Mouse (Mus musculus) embryonic fibroblast, embryonic 13.5 days (primary cell): ENCODE results near the gene Stub1. TPM values are rescaled to one million over a fixed set of nuclear protein-coding genes. Genes with fewer than 3 reads are reported as not detected.

ENCODE experiments used
- H3K27ac ChIP-seq: 2 replicates; pipeline ENCODE4 v1.5.1; 2012; ENCODE audit warnings: low read length, control low read depth, inconsistent platforms; ENCODE audit not compliant: insufficient read depth
- H3K4me1 ChIP-seq: 2 replicates; pipeline ENCODE4 v1.6.1; 2011; ENCODE audit warnings: low read length; ENCODE audit not compliant: control insufficient read depth, insufficient read depth
- H3K4me3 ChIP-seq: 2 replicates; pipeline ENCODE4 v1.5.1; 2011; ENCODE audit warnings: mild to moderate bottlenecking, control low read depth, low read length; ENCODE audit not compliant: insufficient read depth
- CTCF ChIP-seq: IDR thresholded peaks from 2 replicates; pipeline ENCODE4 v1.5.1; 2011; ENCODE audit warnings: mild to moderate bottlenecking, control low read depth, low read length, moderate library complexity, borderline replicate concordance; ENCODE audit not compliant: insufficient read depth
- POLR2A ChIP-seq: IDR thresholded peaks from 2 replicates; pipeline ENCODE4 v1.6.1; 2011; ENCODE audit warnings: low read depth, mild to moderate bottlenecking, control low read depth, low read length, moderate library complexity
- polyA plus RNA-seq: library from polyadenylated mRNA; stranded (reverse); fragments of >200 nt; gene quantifications from 2 replicates; pipeline ENCODE4 v1.2.4, GENCODE M21; 2011; ENCODE audit warnings: low read depth; ENCODE audit not compliant: missing spikeins, insufficient read length

Stub1 gene
- polyA plus RNA-seq, 1 experiment: 118 TPM

- Histone ChIP-seq H3K27ac (no peak overlapping the region), H3K4me3 (no peak overlapping the region), H3K4me1 (0 out of 2 replicates have a peak, but pooled peaks cover 3% of the 10 kb centered on the region)
- no peak for TF ChIP-seq CTCF
- TF ChIP-seq POLR2A: no peak
Measured at GRCm38 (mm10) chr17:25869498-25869897, 36.3 kb upstream of the Stub1 start.

GRCm38 (mm10) chr17:25868601-25869191, 35.5 kb upstream of the Stub1 start, which contains the start of gene Mcrip2:
Gene Mcrip2, minus strand, starts transcription at chr17:25868764.
- no peaks in the 10 kb centered on the region for H3K4me1 ChIP-seq
- H3K4me3 ChIP-seq: peak within 1 kb of the TSS; percentile 56
- H3K27ac ChIP-seq: no peak within 1 kb of the TSS
- TF ChIP-seq POLR2A (peak; percentile 51), CTCF (no peak)

- Histone ChIP-seq H3K27ac (no peak overlapping the region), H3K4me1 (no peaks in the 10 kb centered on the region), H3K4me3 (peak overlapping the region; percentile 56)
- TF ChIP-seq CTCF: no peak
Measured at GRCm38 (mm10) chr17:25867836-25868600, 34.8 kb upstream of the Stub1 start.

GRCm38 (mm10) chr17:25867509-25867835, 34.3 kb upstream of the Stub1 start:
- Histone ChIP-seq H3K27ac (no peak overlapping the region), H3K4me1 (no peaks in the 10 kb centered on the region), H3K4me3 (peak overlapping the region; percentile 56)
- TF ChIP-seq CTCF (no peak), POLR2A (no peak)

GRCm38 (mm10) chr17:25866172-25866571, 33.0 kb upstream of the Stub1 start:
- Histone ChIP-seq H3K4me3 (no peak overlapping the region), H3K4me1 (no peaks in the 10 kb centered on the region), H3K27ac (no peak overlapping the region)
- TF ChIP-seq CTCF: no peak
- no peak for TF ChIP-seq POLR2A

GRCm38 (mm10) chr17:25865288-25865687, 32.1 kb upstream of the Stub1 start:
- Histone ChIP-seq H3K4me1 (no peaks in the 10 kb centered on the region), H3K27ac (no peak overlapping the region), H3K4me3 (no peak overlapping the region)
- no peak for TF ChIP-seq CTCF

- no peaks in the 10 kb centered on the region for H3K4me1 ChIP-seq
- H3K27ac ChIP-seq: no peak overlapping the region
- no peak for TF ChIP-seq POLR2A
- TF ChIP-seq CTCF: no peak
- H3K4me3 ChIP-seq: no peak overlapping the region
Measured at GRCm38 (mm10) chr17:25864311-25864710, 31.1 kb upstream of the Stub1 start.

- Histone ChIP-seq H3K27ac (no peak overlapping the region), H3K4me3 (no peak overlapping the region), H3K4me1 (no peaks in the 10 kb centered on the region)
- no peak for TF ChIP-seq CTCF
- no peak for TF ChIP-seq POLR2A
Measured at GRCm38 (mm10) chr17:25863681-25864080, 30.5 kb upstream of the Stub1 start.

- H3K27ac ChIP-seq: peak overlapping the region; percentile 9; the same call in 1 of the 2 replicates
- no peak for TF ChIP-seq POLR2A
- TF ChIP-seq CTCF: no peak
- H3K4me3 ChIP-seq: peak overlapping the region; percentile 56
- H3K4me1 ChIP-seq: no peaks in the 10 kb centered on the region
Measured at GRCm38 (mm10) chr17:25861704-25862612, 28.8 kb upstream of the Stub1 start.
